Mouse (Mus musculus): ENCODE measurements around the gene Gtsf1l. TPM values are rescaled to one million over a fixed set of nuclear protein-coding genes. Genes with fewer than 3 reads are reported as not detected.
A peak's percentile ranks its signal among the peaks of the same experiment; 100 is the strongest.

The Gtsf1l gene
- polyA plus RNA-seq, 2 experiments = not detected

DNA sequence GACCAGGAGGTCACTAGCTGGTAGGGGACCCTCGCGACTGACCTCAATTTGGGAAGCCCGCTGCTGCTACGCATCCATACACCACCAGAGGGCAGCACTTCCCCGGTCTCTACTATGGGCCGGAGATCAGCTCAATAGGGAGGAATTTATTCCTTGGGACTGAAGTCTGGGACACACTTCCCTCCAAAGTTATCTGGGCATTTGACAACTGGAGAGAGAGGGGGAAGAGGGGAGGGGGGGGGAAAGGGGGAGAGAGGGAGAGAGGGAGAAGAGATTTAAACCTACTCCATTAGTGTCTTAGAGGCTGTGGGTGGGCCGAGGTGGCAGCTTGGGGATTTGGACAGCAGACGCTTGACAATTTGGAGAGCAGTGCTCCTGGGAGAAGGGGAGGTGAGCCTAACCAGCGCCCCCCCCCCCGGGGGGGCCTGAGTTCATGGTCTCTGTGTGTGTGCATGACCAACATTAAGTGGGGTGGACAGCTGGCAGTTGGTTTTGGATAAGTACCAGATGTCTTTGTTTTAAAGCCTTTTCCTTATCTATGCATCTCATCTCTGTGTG is 14.1 kb upstream of the Gtsf1l start:
- DNase-seq (ENCODE audit: low read depth in 3 of 3, low spot score in 3 of 3) (no peak), ATAC-seq (ENCODE audit: insufficient read depth) (no peak)
- Histone ChIP-seq H3K27ac (no peak overlapping the region), H3K27me3 (ENCODE audit: control insufficient read depth, insufficient read depth, low read length) (no peaks in the 10 kb centered on the region), H3K4me1 (replicated peaks; ENCODE audit: control insufficient read depth in 2 of 2, insufficient read depth in 2 of 2, low read length in 1 of 2) (no peaks in the 10 kb centered on the region; a peak in 1 of 4 replicates), H3K9ac (replicated peaks) (no peak overlapping the region), H3K9me3 (ENCODE audit: control insufficient read depth, low read length) (no peaks in the 10 kb centered on the region), H3K4me2 (ENCODE audit: low read depth) (no peak overlapping the region), H3K4me3 (ENCODE audit: insufficient read depth in 1 of 2, low read depth in 2 of 2, low read length in 2 of 2) (no peak overlapping the region), H3K36me3 (replicated peaks; ENCODE audit: control insufficient read depth, insufficient read depth, low read depth) (no peaks in the 10 kb centered on the region)
- TF ChIP-seq CTCF (IDR thresholded peaks at IDR 0.05; ENCODE audit: low read depth) (peak; percentile 89), EP300 (IDR thresholded peaks at IDR 0.05; ENCODE audit: low read depth) (no peak)
- 12% methylated on average over 10 of the region's 10 CpGs for WGBS (ENCODE audit: insufficient replicate concordance)

DNA sequence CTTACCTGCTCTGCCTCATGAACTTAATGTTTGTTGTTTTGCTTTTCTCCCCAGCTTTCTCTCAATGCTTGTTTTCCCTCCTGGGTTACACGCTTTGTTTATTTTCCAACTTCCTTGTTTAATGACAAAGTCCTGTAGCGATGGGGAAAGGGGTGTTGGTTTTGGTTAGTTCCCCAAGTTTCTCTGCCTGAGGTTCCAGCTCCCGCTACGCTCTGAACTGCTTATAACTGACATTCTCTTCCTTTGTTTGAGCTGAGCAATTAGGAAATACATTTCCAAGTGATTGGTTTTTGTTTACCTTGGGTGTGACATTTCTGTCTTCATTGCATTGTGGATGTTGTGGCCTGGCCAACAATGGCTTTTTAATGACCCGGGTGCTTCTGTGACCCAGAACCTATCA is 12.9 kb upstream of the Gtsf1l start:
- no peak for ATAC-seq (ENCODE audit: insufficient read depth)
- Histone ChIP-seq H3K4me3 (ENCODE audit: insufficient read depth in 1 of 2, low read depth in 2 of 2, low read length in 2 of 2) (no peak overlapping the region), H3K27me3 (ENCODE audit: control insufficient read depth, insufficient read depth, low read length) (no peaks in the 10 kb centered on the region), H3K4me2 (ENCODE audit: low read depth) (no peak overlapping the region), H3K4me1 (replicated peaks; ENCODE audit: control insufficient read depth in 2 of 2, insufficient read depth in 2 of 2, low read length in 1 of 2) (no peaks in the 10 kb centered on the region; a peak in 1 of 4 replicates), H3K36me3 (replicated peaks; ENCODE audit: control insufficient read depth, insufficient read depth, low read depth) (no peaks in the 10 kb centered on the region), H3K27ac (no peak overlapping the region), H3K9ac (replicated peaks) (no peak overlapping the region), H3K9me3 (ENCODE audit: control insufficient read depth, low read length) (no peaks in the 10 kb centered on the region)
- no peak for DNase-seq (ENCODE audit: low read depth in 3 of 3, low spot score in 3 of 3)
- TF ChIP-seq CTCF (IDR thresholded peaks at IDR 0.05; ENCODE audit: low read depth) (no peak), EP300 (IDR thresholded peaks at IDR 0.05; ENCODE audit: low read depth) (no peak)
- 31% methylated on average over 5 of the region's 5 CpGs for WGBS (ENCODE audit: insufficient replicate concordance)

DNA sequence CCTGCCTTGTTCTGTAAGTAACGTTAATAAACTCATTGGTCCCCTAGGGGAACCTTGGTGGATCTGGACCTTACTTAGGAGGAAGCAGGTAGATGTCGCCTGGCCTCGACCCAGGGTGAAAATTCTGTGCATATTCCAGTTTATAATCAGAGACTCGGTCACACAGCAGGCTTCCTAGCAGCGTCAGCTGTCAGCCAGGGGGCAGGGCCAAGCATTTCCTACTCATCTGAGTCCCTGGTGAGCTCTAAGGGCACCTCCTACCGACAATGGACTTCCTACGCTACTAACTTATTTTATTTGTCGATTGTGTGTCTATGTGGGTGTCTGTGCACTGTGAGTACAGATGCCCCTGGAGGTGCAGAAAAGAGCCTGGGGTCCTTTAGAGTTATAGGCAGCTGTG is 12.3 kb upstream of the Gtsf1l start:
- Histone ChIP-seq H3K4me3 (ENCODE audit: insufficient read depth in 1 of 2, low read depth in 2 of 2, low read length in 2 of 2) (no peak overlapping the region), H3K27ac (no peak overlapping the region), H3K9me3 (ENCODE audit: control insufficient read depth, low read length) (no peaks in the 10 kb centered on the region), H3K4me1 (replicated peaks; ENCODE audit: control insufficient read depth in 2 of 2, insufficient read depth in 2 of 2, low read length in 1 of 2) (no peaks in the 10 kb centered on the region; a peak in 1 of 4 replicates), H3K9ac (replicated peaks) (no peak overlapping the region), H3K4me2 (ENCODE audit: low read depth) (no peak overlapping the region), H3K27me3 (ENCODE audit: control insufficient read depth, insufficient read depth, low read length) (no peaks in the 10 kb centered on the region), H3K36me3 (replicated peaks; ENCODE audit: control insufficient read depth, insufficient read depth, low read depth) (no peaks in the 10 kb centered on the region)
- WGBS (ENCODE audit: insufficient replicate concordance) = 25% methylated on average over 8 of the region's 8 CpGs
- no peak for TF ChIP-seq CTCF (IDR thresholded peaks at IDR 0.05; ENCODE audit: low read depth)
- TF ChIP-seq EP300 (IDR thresholded peaks at IDR 0.05; ENCODE audit: low read depth) = no peak
- ATAC-seq (ENCODE audit: insufficient read depth) (no peak), DNase-seq (ENCODE audit: low read depth in 3 of 3, low spot score in 3 of 3) (no peak)

DNA sequence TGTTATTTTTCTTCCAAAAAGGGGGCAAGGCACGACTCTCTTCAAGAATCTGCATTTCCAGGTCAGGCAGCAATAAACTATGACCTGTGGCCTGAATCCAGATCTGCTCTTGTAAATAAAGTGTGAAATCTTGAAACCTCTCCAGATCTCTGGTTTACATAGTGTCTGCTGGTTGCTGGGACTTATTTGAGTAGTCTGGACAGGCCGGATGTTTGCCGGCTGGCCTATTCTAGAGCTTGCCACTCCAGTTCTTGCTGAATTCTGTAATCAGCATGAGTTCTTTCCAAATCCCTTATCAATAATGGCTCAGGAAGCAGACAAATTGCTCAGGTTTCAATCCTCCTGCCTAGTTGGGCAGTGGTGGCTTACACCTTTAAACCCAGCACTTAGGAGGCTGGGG is 8.1 kb upstream of the Gtsf1l start:
- Histone ChIP-seq H3K27ac (no peak overlapping the region), H3K36me3 (replicated peaks; ENCODE audit: control insufficient read depth, insufficient read depth, low read depth) (no peaks in the 10 kb centered on the region), H3K27me3 (ENCODE audit: control insufficient read depth, insufficient read depth, low read length) (no peaks in the 10 kb centered on the region), H3K4me2 (ENCODE audit: low read depth) (no peak overlapping the region), H3K9me3 (ENCODE audit: control insufficient read depth, low read length) (no peaks in the 10 kb centered on the region), H3K9ac (replicated peaks) (no peak overlapping the region), H3K4me3 (ENCODE audit: insufficient read depth in 1 of 2, low read depth in 2 of 2, low read length in 2 of 2) (no peak overlapping the region), H3K4me1 (replicated peaks; ENCODE audit: control insufficient read depth in 2 of 2, insufficient read depth in 2 of 2, low read length in 1 of 2) (no peaks in the 10 kb centered on the region)
- WGBS (ENCODE audit: insufficient replicate concordance) = 51% methylated on average over 3 of the region's 3 CpGs
- DNase-seq (ENCODE audit: low read depth in 3 of 3, low spot score in 3 of 3) (no peak), ATAC-seq (ENCODE audit: insufficient read depth) (no peak)
- TF ChIP-seq EP300 (IDR thresholded peaks at IDR 0.05; ENCODE audit: low read depth) (no peak), CTCF (IDR thresholded peaks at IDR 0.05; ENCODE audit: low read depth) (no peak)

- no peak for ATAC-seq (ENCODE audit: insufficient read depth)
- no peak for DNase-seq (ENCODE audit: low read depth in 3 of 3, low spot score in 3 of 3)
- H3K36me3 ChIP-seq (replicated peaks; ENCODE audit: control insufficient read depth, insufficient read depth, low read depth) = no peaks in the 10 kb centered on the region
- H3K4me2 ChIP-seq (ENCODE audit: low read depth) = no peak overlapping the region
- no peaks in the 10 kb centered on the region for H3K4me1 ChIP-seq (replicated peaks; ENCODE audit: control insufficient read depth in 2 of 2, insufficient read depth in 2 of 2, low read length in 1 of 2)
- no peak overlapping the region for H3K9ac ChIP-seq (replicated peaks)
- no peak for TF ChIP-seq EP300 (IDR thresholded peaks at IDR 0.05; ENCODE audit: low read depth)
- TF ChIP-seq CTCF (IDR thresholded peaks at IDR 0.05; ENCODE audit: low read depth) = no peak
- no peaks in the 10 kb centered on the region for H3K9me3 ChIP-seq (ENCODE audit: control insufficient read depth, low read length)
- no peak overlapping the region for H3K4me3 ChIP-seq (ENCODE audit: insufficient read depth in 1 of 2, low read depth in 2 of 2, low read length in 2 of 2)
- H3K27ac ChIP-seq = no peak overlapping the region
- 75% methylated on average over 10 of the region's 10 CpGs for WGBS (ENCODE audit: insufficient replicate concordance)
- H3K27me3 ChIP-seq (ENCODE audit: control insufficient read depth, insufficient read depth, low read length) = no peaks in the 10 kb centered on the region
Measured at GRCm38 (mm10) chr2:163094909-163095308, 7.3 kb upstream of the Gtsf1l start.
